Mouse (Mus musculus): Measurements from ENCODE around the gene Ostm1.

The Ostm1 gene

GRCm38 (mm10) chr10:42583157-42583872, at the start of gene Ostm1, which contains the start of gene Nr2e1:
Gene Ostm1, plus strand, starts transcription at chr10:42583822.
Gene Nr2e1, minus strand, starts transcription at chr10:42583632.
- no peak for DNase-seq (ENCODE audit: low spot score)

- DNase-seq (ENCODE audit: low spot score) = peak; percentile 78
Measured at GRCm38 (mm10) chr10:42533836-42534453, 49.7 kb upstream of the Ostm1 start.

- peak; percentile 85 for DNase-seq (ENCODE audit: low spot score)
Measured at GRCm38 (mm10) chr10:42537571-42538316, 45.9 kb upstream of the Ostm1 start.

- DNase-seq (ENCODE audit: low spot score) = no peak
Measured at GRCm38 (mm10) chr10:42545707-42546503, 37.7 kb upstream of the Ostm1 start.

- DNase-seq (ENCODE audit: low spot score) = no peak
Measured at GRCm38 (mm10) chr10:42546507-42546906, 37.1 kb upstream of the Ostm1 start.

GRCm38 (mm10) chr10:42559581-42560200, 23.9 kb upstream of the Ostm1 start:
- no peak for DNase-seq (ENCODE audit: low spot score)

- peak; percentile 40 for DNase-seq (ENCODE audit: low spot score)
Measured at GRCm38 (mm10) chr10:42562272-42562671, 21.4 kb upstream of the Ostm1 start.

GRCm38 (mm10) chr10:42572567-42572966, 11.1 kb upstream of the Ostm1 start:
- no peak for DNase-seq (ENCODE audit: low spot score)

GRCm38 (mm10) chr10:42572971-42573370, 10.7 kb upstream of the Ostm1 start:
- no peak for DNase-seq (ENCODE audit: low spot score)

GRCm38 (mm10) chr10:42574639-42575038, 9.0 kb upstream of the Ostm1 start:
- DNase-seq (ENCODE audit: low spot score) = no peak

GRCm38 (mm10) chr10:42577525-42578280, 5.9 kb upstream of the Ostm1 start:
- no peak for DNase-seq (ENCODE audit: low spot score)

GRCm38 (mm10) chr10:42578281-42578675, 5.3 kb upstream of the Ostm1 start:
- DNase-seq (ENCODE audit: low spot score) = no peak

GRCm38 (mm10) chr10:42578698-42579474, 4.7 kb upstream of the Ostm1 start:
- DNase-seq (ENCODE audit: low spot score) = no peak

- DNase-seq (ENCODE audit: low spot score) = no peak
Measured at GRCm38 (mm10) chr10:42579475-42580130, 4.0 kb upstream of the Ostm1 start.

- no peak for DNase-seq (ENCODE audit: low spot score)
Measured at GRCm38 (mm10) chr10:42580131-42580950, 3.3 kb upstream of the Ostm1 start.

GRCm38 (mm10) chr10:42580951-42581277, 2.7 kb upstream of the Ostm1 start:
- DNase-seq (ENCODE audit: low spot score) = no peak

- no peak for DNase-seq (ENCODE audit: low spot score)
Measured at GRCm38 (mm10) chr10:42581694-42582565, 1.7 kb upstream of the Ostm1 start.
